Mouse (Mus musculus) heart, adult 9 months (tissue): ENCODE measurements around the gene Mms22l.
"Not testable (repeated sequence)": the region's sequence is repeated elsewhere in the genome, so short reads cannot be mapped to it uniquely, and the experiment has no call there.

Source experiments
- DNase-seq, 2 experiments: peaks; one replicate each; pipeline ENCODE4 v3.0.0; 2022; ENCODE audit warnings: low spot score in 2 of 2

Mms22l gene

DNA sequence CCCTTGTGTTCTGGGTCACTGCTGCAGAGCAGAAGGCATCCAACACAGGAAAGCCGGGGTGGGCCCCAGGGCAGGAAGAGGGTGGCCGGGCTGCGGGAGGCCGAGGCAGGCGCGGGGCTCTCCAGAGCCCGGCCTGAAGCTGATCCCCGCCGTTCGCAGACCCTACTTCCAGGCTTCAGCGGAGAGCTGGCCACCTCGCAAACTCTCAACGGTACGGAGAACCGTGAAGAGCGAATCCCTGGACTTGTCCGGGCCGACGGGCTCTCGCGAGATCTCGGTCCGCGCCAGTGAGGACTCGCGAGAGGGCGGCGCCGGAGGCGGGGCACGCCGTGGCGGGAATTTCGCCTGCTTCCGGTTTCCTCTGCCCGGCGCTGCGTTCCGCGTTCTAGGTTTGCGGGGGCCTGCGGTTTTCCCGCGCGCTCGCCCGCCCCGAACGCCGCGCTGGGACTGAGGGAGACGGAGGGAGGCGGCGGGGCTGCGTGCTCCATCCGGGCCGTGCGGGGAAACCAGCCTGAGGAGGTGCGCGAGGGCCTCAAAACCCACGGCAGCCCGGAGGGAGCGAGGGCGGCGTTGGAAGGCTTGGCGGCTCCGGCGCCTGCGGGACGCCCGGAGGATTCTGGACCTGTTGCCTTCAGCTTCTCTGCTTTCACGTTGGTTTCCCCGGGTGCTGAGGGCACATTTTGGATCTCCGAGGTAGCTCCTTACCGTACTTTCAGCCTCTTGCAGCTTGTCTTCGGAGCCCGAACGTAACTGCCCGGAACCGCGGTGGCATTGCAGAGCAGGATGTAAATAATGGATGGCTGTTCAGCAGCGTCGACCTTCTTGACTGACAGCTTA is at the start of gene Mms22l:
Gene Mms22l, plus strand, starts transcription at position 336 of the 837 bp plus-strand sequence.
- peak; percentile 74 to 88 for DNase-seq

DNA sequence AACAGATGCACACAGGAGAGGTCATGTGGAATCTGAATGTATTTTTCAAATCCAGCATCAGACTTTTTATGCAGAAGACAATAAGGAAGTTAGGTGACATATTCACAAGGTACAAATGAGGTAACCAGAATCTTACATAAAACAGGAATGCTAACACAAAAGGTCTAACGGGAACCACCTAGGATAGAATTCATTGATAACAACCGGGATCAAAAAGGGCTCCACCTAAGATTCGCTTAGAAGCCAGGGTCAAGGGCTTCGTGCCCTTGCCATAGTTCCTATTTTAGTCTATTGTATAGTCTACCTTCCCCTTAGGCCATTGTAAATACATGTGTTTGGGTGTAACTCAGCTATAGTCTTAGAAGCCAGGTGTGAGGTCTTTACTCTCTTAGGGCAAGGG is 12.2 kb upstream of the Mms22l start:
- not testable (repeated sequence) for DNase-seq

GRCm38 (mm10) chr4:24496953-24497319 is 685 bp downstream of the Mms22l start:
- no peak for DNase-seq

DNA sequence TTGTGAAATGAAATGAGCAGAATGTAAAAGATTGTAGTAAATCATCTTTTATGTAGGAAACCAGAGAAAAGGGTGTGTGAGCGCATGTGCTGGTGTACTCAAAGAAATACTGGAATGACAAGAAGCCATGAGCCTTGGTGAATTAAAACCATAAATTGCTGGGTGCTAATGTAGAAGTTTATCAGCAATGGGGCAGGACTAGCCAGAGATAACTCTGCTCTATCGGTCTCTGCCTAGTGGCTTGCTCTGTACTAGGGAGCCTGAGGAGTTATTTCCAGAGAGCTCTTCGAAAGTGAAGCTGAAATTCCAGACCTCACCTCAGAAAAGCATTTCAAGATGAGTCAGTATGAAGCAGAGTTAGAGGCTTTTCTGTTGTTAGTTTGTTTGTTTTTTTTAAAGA is 12.9 kb downstream of the Mms22l start:
- no peak for DNase-seq

DNA sequence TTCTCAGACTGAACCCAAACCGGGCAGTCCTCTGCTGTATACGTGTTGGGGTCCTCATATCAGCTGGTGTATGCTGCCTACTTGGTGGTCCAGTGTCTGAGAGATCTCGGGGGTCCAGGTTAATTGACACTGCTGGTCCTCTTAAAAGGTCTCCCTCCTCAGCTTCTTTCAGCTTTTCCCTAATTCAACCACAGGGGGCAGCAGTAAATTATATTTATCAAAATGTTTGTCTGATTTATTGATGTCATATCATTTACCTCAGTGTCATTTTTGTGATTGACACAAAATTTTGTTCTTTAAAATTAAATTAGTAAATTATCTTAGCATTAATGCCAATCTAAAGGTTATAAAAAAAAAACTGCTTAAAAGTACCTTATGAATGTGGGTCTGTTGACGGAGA is 40.7 kb downstream of the Mms22l start:
- DNase-seq, result no peak

DNA sequence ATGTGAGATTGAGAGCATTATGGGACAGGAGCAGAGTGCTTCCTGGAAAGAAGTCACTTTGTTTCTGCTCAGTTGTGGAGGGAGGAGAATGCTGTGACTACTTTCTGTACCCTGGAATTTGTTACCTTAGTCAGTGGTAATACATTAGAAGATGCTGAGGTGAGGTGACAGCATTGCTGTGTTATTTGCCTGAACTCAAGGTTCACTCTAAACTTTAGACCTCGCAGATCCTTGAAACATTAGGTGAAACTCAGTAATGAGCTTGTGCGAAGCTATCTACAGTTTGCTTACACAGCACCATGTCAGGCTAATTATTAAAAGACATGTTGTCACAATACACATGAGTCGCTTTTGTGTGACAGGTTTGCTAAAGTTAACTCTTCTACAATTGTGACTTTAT is 47.2 kb downstream of the Mms22l start:
- DNase-seq, result no peak

- no peak for DNase-seq
Observed at GRCm38 (mm10) chr4:24544677-24545151, 48.5 kb downstream of the Mms22l start.

DNA sequence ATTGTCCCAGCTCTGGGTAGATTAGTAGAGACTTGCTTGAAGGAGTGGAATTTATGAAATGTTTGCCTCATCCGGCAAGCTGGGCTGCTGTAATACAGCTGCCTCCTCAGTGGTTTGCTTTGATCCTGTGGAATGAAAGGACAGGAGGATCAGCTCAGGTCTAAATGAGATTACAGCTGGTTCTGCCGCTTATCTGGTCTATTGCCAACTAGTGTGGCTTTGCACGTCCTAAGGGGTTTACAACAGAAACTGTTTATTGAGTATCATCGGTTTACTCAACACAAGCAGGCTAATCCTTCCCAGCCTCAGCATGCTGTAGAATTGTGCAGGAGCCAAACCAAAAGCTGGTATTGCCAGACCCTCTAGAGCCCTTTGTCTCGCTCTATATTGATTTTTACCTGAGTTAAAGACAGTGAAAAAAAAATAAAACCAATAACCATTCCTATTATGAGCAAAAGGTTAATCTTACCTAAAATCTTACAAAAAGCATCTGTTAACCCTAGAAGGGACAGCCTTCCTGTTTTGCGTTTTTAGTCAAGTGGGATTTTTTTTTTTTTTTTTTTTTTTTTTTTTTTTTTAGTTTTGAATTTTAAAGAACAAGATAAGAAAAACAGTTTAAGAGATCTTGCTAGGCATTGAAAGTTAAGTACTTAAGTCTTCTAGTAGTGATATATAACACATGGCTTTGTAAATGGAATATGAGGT is 60.0 kb downstream of the Mms22l start:
- no peak for DNase-seq

DNA sequence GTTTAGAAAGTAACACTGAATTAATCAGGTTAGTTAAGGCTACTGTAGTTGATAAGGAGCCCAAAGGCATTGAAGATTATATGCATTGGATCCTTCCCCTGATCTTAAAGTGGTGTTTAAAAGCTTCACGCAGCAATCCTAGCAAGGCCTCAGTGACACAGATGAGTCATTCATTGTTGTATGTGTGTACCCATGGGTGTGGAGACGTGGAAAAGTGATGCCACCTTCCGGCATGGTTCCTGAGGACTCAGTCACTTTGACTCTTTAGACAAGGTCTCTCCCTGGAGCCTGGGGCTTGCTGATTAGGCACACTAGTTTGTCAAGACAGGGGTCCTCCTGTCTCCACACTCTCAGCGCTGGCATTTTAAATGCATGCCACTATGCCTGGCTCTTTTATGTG is 60.9 kb downstream of the Mms22l start:
- DNase-seq, result no peak

DNA sequence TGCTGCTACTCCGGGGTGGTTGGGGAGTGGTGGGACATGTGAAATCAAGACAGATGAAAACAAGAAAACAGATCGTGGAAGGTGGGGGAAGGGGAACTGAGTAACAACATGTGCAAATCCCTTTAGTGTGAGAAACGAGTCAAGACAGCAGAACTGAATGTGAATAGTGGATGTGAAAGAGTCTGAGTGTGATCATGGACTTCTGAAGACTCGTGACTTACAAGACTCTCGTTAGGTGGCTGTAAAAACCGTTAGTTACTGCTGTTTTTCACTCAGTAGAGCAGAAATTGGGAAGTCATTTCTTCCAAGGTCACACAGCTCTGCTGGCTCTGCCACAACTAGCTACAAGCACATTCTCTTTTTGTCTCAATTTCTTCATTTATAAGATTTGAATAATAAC is 71.8 kb downstream of the Mms22l start:
- DNase-seq, result no peak

DNA sequence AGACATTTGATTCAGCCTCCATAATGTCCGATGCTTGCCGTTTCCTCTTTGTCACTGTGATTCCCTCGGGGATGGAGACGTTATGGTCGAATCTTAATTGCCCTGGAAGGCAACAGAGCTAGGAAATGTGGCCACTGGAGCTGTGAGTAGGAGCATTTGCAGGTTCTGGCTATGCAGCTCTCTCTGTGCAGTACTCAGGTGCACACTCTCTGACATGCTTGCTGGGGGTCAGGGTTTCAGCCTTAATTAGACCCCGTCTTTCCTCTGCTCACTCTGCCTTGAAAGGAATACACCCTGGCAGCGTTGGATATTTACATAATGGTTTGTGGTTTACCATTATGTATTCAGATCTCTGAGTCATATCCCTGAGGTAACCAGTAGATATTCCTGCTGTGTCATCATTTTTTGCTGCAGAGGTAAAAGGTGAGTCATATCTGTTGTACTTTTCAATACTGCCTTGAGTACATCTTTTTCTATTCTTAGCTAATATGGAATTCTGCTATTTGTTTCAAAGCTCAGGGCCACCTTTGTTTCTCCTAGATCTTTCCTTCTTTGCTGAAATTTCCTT is 72.8 kb downstream of the Mms22l start:
- no peak for DNase-seq

GRCm38 (mm10) chr4:24574276-24574675 is 78.0 kb downstream of the Mms22l start:
- DNase-seq, result peak in 1 of 2 experiments; percentile 30

DNA sequence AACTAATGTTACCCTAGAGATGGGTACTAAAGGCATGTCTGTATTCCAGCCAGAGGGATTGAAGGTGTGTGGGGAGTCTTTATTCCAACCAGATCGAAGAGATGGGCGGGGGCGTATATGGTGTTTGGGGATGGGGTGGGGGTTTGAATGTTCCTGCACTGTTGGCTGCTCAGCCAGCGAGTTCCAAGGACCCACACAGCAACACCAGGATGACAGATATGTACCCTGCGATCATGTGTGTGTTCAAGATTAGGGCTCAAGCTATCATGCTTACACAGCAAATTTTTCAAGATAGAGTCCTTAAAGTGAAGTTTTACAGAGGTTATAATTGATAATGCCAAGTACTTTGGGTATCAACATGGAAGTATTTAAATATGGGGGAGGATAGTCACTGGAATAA is 81.3 kb downstream of the Mms22l start:
- no peak for DNase-seq

DNA sequence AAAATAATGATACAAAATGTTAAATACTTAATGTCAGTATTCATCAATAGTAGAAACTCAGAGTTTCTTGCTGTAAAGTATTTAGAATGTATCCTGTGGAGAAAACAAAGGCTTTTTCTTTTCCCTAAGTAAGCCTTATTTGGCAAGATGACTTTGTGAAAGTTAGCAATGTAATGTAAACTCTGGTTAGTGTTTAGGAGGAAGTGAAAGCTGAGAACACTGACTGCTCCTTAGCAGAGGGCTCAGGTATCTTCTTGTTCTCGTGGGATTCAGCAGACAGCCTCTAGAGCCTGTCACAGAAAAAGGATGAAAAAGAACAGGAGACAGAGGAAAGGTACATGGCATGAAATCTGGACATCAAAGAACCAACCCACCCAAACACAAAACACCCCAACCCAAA is 86.0 kb downstream of the Mms22l start:
- DNase-seq, result no peak

- no peak for DNase-seq
Observed at GRCm38 (mm10) chr4:24583997-24584396, 87.7 kb downstream of the Mms22l start.

GRCm38 (mm10) chr4:24594824-24595223 is 98.6 kb downstream of the Mms22l start:
- DNase-seq, result no peak

DNA sequence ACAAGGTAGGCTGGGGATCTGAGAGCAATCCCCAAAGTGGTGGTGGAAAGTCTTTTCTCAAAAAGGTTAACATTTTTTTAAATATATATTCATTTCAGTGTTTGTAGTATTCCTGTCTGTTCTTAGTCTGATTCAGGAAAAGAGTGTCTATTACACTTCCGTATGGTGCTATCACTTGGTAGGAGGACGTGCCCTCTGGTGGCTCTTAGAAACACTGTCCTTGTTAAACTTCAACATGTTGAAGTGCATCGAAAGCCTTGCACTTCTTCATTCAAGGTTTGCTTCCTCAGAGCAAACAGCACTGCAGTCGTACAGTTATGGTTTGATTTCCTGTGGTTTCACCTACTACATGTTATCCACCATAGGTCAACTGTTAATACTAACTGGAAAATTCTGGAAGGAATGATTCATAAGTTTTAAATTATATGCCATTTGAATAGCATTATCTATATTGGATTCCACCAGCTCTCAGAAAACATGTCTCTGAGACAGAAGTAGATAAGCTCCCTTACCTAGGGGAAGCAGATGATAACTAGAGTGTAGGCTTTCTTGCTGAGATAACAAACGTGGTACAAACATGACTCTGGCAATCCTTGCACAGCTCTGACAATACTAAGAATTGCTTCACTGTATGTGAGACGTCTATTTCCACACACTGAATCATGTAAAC is 100.8 kb downstream of the Mms22l start:
- no peak for DNase-seq

- no peak for DNase-seq
Observed at GRCm38 (mm10) chr4:24598637-24599036, 102.4 kb downstream of the Mms22l start.

DNA sequence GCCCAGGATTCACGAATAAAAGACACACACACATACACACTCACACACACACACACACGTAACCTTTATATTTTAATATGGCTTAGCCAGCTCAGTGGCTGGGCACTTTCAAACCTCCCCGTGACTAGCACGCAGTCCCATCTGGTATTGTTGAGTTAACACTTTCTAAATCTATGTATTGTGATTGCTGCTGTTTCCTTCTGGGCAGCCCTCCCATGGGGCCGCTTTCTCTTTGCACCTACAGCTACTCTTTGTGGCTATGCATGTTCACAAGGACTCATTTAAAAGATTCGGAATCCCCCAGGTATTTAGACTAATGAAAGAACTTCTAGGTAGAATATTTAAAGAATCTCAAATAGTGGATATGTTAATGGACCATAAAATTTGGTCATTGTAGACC is 105.5 kb downstream of the Mms22l start:
- DNase-seq, result no peak

DNA sequence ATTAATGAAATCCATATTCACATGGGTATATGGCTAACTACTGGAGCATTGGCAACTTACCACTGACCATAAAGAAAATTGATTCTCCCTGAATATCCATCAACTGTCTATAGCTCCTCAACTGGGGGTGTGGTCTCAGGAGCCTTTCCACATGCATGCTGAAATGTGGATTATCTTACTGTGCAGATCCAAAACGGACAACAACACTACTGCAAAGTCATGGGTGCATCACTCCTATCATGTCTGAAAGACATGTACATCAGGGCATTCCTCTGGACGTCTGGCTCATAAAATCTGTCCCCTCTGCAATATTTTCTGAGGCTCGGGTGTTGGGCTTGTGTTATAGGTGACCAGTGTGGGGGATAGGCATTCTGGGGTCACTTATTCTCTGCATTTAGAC is 112.8 kb downstream of the Mms22l start:
- DNase-seq, result no peak

- DNase-seq, result no peak
Observed at GRCm38 (mm10) chr4:24609564-24609963, 113.3 kb downstream of the Mms22l start.

DNA sequence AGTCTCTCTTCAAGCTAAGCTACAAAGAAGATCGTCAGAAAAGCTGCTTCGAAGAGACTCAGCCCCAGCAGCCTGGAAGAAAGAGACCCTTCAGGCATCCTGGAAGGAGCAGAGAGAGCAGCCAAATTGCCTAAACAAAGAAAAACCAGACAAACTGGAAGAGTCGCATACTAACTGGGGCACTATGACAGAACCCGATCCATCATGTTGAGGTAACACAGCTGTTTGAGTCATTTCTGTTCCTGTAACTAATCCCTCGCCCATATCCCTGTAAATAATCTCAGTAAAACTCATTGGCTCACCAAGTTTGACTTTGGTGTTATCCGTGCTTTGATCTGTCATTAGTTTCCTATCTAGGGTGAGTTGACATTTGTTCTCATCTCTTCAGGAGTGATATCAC is 123.8 kb downstream of the Mms22l start:
- DNase-seq, result no peak
